Mouse (Mus musculus): ENCODE measurements around the gene Fam43b.

- TF ChIP-seq CTCF (IDR thresholded peaks at IDR 0.05): peak; percentile 14; the same call in 1 of the 2 replicates
- TF ChIP-seq EP300 (IDR thresholded peaks at IDR 0.05): no peak
These were observed 42.7 kb downstream of the Fam43b start for GRCm38 (mm10) chr4:138353438-138354171.
